Mouse (Mus musculus): ENCODE results near the gene Pkn2.

The Pkn2 gene

GRCm38 (mm10) chr3:142881872-142882623 is at the start of gene Pkn2:
TSS of gene Pkn2 (minus strand) at chr3:142882004.
- peak; percentile 96 to 97 for DNase-seq (ENCODE audit: low spot score in 2 of 2)

DNA sequence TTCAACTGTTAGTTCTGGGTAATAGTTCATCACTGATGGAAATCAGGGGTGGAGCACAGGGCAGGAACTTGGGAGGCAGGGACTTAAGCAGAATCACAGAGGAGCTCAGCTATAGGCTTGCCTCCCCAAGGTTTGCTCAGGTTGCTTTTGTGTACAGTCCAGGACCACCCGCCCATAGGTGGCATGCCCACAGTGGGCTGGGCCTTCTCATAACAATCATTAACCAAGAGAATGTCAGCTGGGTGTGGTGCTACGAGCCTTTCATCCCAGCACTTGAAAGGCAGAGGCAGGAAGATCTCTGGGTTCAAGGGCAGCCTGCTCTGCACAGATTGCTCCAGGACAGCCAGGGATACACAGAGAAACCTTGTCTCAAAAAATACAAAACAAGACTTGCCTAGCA is 48.1 kb upstream of the Pkn2 start:
- no peak for DNase-seq (ENCODE audit: low spot score in 2 of 2)

- DNase-seq (ENCODE audit: low spot score in 2 of 2), result no peak
Observed at GRCm38 (mm10) chr3:142927311-142927710, 45.5 kb upstream of the Pkn2 start.

- DNase-seq (ENCODE audit: low spot score in 2 of 2), result no peak
Observed at GRCm38 (mm10) chr3:142924831-142925348, 43.1 kb upstream of the Pkn2 start.

GRCm38 (mm10) chr3:142919070-142919469 is 37.3 kb upstream of the Pkn2 start:
- no peak for DNase-seq (ENCODE audit: low spot score in 2 of 2)

DNA sequence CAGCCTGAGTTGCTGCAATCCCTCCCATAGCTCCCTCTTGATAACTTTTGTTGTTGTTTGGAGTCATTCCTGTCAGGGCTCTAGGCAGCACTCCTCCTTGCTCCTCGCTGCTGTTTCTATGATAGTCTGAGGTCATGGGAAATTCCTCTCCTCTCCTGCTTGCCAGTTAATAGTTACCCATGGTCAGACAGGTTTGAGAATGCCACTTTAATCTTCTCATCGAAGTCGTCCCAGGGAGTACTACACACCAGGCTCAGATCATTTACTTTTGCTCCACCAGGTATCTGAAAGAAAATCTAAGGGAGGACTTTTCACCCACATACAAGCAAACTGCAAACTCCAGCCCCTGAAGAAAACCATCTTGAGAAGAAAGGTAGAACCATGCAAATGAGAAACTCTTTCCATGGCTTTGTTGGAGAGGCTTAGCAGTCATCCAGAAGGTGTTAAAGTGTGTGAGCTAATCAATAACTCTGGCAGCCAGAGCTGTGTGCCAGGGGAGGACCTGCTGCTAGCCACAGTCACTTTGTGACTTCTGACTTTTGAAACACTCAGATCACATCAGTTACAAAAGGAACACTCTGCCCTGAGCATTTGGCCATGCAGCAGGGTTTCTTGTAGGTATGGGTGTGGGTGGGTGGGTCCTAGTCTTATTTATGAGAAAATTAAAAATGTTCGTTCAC is 36.1 kb upstream of the Pkn2 start:
- no peak for DNase-seq (ENCODE audit: low spot score in 2 of 2)

DNA sequence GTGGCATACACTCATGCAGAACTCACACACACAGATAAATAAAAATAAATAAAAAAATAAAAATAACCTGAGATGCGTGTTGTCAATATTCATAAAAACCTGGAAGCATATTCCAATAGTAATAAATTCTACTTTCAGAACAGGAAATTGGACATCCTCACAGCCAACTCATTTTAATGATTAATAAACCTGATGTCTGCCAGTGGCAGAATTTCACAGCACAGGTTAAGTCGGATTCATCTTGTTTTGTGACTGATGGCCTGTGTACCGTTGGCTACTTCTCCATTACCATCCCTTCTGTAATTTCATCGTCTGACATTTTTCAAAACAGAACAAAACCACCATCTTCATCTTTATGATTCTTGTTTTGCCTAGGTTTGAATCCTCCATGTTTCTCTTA is 35.4 kb upstream of the Pkn2 start:
- DNase-seq (ENCODE audit: low spot score in 2 of 2), result no peak

DNA sequence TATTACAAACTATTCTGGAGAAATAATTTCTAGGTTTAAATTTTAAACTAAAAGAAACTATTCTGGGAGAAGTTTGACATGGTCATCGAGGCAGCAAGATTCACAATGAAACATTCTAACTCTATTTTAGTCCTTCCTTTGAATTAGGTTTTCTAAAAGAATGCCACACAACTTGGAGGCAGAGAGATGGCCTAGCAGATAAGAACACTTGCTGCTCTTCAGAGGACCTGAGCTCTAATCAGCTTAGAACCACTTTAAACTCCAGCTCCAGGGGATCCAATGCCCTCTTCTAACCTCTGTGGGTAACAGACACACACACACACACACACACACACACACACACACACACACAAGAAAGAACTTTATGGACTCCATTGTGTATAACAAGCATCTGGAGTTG is 31.5 kb upstream of the Pkn2 start:
- no peak for DNase-seq (ENCODE audit: low spot score in 2 of 2)

GRCm38 (mm10) chr3:142899683-142900082 is 17.9 kb upstream of the Pkn2 start:
- DNase-seq (ENCODE audit: low spot score in 2 of 2), result no peak

GRCm38 (mm10) chr3:142898949-142899396 is 17.2 kb upstream of the Pkn2 start:
- no peak for DNase-seq (ENCODE audit: low spot score in 2 of 2)

DNA sequence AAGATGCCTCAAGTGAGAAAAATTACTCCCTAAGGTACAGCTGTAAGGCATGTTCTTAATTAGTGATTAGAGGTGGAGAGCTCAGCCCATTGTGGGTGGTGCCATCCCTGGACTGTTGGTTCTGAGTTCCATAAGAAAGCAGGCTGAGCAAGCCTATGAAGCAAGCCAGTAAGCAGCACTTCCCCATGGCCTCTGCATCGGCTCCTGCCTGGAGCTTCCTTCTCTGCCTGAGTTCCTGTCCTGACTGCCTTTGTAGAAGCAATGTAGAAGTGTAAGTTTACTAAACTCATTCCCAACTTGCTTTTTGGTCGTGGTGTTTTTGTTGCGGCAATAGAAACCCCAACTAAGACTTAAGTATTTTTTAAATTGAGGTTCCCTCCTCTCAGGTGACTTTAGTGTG is 8.6 kb upstream of the Pkn2 start:
- no peak for DNase-seq (ENCODE audit: low spot score in 2 of 2)

DNA sequence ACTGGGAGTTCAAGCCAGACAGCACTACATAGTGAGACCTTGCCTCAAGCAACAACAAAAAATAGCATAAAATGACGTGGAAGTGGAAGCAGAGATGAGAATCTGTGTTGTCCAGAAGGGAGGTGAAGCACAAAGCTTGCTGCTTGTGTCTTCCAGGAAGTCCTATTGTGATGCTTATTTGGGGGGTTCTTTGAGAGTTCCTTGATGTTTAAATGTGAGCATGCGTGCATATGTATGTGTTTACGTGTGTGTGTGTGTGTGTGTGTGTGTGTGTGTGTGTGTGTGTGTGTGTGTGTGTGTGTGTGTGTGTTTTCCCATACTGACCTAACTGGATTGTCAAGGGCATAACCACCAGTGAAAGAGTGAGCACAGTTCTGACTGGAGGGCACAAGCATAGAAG is 5.2 kb upstream of the Pkn2 start:
- no peak for DNase-seq (ENCODE audit: low spot score in 2 of 2)

- DNase-seq (ENCODE audit: low spot score in 2 of 2), result no peak
Observed at GRCm38 (mm10) chr3:142884594-142884993, 2.8 kb upstream of the Pkn2 start.

- DNase-seq (ENCODE audit: low spot score in 2 of 2), result no peak
Observed at GRCm38 (mm10) chr3:142881589-142881871, 274 bp downstream of the Pkn2 start.

DNA sequence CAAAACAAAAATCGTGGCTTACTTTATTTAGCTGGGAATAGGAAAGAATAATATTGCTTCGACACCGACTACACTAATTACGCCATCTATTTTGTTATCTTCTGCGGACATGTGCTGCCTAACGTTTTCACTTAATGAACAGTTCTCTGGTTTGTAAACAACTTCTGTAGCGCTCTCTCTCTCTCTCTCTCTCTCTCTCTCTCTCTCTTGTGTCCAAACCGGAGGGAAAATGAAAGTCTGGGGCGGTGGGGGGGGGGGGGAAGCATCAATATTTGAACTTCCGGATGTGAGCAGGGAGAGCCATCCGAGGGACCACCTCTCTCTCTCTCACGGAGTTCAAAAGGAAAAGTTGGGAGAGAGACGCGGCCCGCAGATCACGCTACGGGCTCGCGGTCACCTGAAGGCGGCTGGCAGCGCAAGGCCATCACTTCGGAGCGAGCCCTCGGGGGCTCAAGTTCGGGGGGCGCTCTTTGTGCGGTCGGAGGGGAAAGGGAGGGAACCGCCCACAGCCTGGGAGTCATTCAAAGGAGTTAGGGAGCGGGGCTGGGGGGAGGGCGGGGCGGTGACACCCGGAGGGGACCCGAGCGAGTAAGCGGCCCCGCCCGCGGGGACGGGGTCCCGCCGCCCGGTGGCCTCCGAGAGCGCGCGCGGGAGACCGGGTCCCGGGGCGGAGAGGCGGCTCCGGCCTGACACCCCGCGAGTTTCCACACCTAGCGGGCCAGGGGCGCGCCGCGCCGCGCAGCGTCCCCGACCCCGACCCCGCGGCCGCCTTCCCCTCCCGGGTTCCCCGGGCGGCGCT is 815 bp downstream of the Pkn2 start:
- peak in 1 of 2 experiments; percentile 16 for DNase-seq (ENCODE audit: low spot score in 2 of 2)

DNA sequence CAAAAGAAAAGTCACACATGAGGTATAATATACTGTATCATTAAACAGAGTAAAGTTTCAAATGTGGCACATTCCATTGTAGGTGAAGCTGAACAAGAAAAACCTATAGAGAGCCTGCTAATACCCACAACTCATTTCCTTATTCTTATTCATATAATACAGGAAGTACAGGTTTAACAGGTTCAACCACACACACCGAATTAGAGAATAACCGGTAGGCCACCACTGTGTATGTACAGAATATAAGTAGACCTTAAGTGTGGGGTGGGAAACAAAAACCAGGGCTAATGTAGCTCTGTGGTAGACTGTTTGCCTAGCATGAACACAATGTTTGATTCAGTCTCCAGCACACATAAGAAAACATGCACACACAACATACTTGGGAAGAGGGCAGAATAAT is 18.6 kb downstream of the Pkn2 start:
- no peak for DNase-seq (ENCODE audit: low spot score in 2 of 2)

DNA sequence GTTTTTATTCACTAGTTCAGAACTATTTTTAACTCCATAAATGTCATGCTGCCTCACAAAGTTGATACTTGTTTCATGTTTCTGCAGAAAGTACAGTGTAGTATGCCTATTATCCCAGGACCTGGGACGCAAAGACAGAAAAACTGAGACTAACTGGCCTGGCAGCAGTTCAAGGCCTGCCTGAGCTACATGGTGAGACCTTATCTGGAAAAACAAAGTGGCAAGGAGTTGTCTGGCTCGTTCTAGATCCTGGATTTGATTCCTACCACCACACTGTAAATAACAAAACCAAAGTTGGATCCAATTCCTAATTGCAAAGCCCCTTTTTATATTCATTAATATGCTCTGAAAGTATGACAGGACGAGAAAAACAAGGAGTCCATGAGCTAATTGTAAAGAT is 25.0 kb downstream of the Pkn2 start:
- DNase-seq (ENCODE audit: low spot score in 2 of 2), result no peak

- DNase-seq (ENCODE audit: low spot score in 2 of 2), result no peak
Observed at GRCm38 (mm10) chr3:142855961-142856472, 25.8 kb downstream of the Pkn2 start.

- DNase-seq (ENCODE audit: low spot score in 2 of 2), result no peak
Observed at GRCm38 (mm10) chr3:142852911-142853310, 28.9 kb downstream of the Pkn2 start.

DNA sequence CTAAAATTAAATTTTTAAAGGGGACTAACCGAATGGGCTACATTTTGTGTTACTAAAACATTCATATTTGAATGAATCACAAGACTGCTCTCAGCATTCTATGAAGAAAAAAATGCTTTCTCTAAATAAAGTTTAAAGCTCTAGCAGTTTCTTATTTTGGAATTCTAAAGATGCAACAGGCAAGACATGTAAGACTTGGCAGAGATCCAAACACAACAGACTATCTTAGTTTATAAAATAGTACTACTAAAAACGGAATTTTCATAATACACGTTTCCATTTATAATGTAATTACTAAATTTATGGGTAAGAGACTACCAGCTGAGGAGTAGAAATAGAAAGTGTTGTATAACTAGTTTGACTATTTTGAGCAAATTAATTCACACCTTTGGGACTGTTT is 30.2 kb downstream of the Pkn2 start:
- no peak for DNase-seq (ENCODE audit: low spot score in 2 of 2)

DNA sequence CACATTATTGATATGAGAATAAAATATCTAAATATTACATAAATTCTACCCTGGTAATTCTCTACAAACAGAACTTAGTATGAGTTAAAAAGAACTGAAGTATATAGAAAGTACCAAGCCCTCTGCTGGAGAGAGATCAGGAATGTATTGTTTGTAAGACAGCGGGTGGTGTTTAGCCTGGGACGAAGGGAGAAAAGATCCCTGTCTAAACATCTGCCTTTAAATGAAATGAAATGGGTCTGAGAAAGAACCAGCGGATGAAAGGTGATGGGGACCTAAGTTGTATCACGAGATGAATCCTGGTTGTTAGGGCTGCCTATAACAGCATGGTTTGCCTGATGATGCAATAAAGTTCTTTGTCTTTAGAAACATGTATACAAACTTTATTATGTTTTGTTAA is 41.8 kb downstream of the Pkn2 start:
- no peak for DNase-seq (ENCODE audit: low spot score in 2 of 2)

DNA sequence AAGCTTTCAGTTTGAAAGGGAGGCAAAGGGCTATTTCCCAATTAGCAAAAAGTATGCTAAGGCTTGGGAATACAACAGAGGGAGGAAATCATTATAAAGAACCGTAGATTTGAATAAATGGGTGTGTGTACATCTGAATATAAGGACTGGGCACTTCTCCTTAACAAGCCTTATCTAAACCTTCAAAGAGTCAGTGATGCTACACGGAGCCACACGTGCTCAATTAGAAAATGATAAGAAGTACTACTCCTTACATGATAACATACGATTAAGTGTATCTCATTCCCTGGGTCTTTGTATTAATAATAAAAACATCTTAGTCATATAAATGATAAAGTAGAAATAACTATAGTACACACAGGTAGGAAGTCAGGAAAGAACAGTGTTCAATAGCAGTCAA is 47.0 kb downstream of the Pkn2 start:
- DNase-seq (ENCODE audit: low spot score in 2 of 2), result no peak
